Mouse (Mus musculus) kidney, adult 2 months (tissue): ENCODE results near the gene Capn7.

Experiments used
- CTCF ChIP-seq: fragments of 200-500 bp; conservative IDR thresholded peaks from 2 replicates; pipeline ENCODE4 v1.5.1; 2011; ENCODE audit warnings: low read depth, mild to moderate bottlenecking, control low read depth, low read length, moderate library complexity, mixed read lengths; ENCODE audit not compliant: insufficient read depth, insufficient read length
- POLR2A ChIP-seq: fragments of 200-500 bp; IDR thresholded peaks from one replicate; pipeline ENCODE4 v1.6.1; 2011; ENCODE audit warnings: low read depth, low read length, control low read depth

DNA sequence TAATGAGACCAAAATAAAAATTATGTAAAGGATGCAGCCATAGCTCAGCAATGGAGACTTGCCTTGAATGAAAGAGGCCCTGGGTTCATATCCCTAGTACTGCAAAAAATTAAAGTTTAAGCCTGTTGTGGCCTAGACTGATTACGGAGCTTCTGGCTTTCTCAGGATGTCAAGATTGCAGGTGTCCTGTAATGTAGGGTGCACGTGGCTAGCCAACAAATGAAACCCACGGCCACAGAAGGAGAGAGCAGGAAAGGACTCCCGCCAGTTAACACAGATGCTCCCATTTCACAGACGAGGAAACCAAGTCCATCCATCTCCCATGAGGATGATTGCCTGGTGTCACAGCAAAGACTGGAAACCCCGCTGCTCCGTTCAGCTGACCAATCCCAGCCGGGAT is 83.7 kb downstream of the Capn7 start:
- TF ChIP-seq CTCF (no peak), POLR2A (no peak)
